Mouse (Mus musculus) C3H10T1/2 (cell line): ENCODE results near the gene Sp110. TPM values are rescaled to one million over a fixed set of nuclear protein-coding genes. Genes with fewer than 3 reads are reported as not detected.

ENCODE experiments used
- polyA plus RNA-seq, 2 experiments: library from polyadenylated mRNA; unstranded; fragments of >200 nt; fragmentation: generic; extraction: Trizol; gene quantifications; one replicate each; pipeline ENCODE4 v1.2.1; 2012; ENCODE audit warnings: missing spikeins in 2 of 2

Sp110 gene
- under 1 TPM; 0.04 to 0.57 TPM for polyA plus RNA-seq

GRCm38 (mm10) chr1:85598271-85599012 is at the start of gene Sp110:
Gene Sp110 (minus strand): TSS chr1:85598817.

DNA sequence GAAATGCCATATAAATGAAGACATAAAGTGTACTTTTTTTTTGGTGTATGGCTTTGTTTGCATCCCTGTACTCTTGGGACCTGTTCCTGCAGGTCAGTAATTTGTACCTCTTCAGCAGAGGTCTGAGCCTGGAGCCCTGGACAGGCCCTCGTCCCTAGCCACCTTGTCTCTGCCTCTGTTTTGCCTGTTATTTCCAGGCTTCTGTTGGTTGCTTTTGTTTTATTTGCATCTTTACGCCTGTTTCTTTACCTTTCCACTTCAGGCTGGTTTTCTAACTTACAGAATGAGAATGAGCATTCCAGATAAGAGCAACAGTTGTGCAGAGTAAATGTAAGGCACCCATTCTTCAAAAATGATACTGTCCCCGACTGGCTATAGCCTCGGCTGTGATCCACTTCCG is 1.5 kb upstream of the Sp110 start, which contains the start of gene Sp140:
Sp140 (plus strand) TSS at position 301 of the 400 bp plus-strand sequence.

DNA sequence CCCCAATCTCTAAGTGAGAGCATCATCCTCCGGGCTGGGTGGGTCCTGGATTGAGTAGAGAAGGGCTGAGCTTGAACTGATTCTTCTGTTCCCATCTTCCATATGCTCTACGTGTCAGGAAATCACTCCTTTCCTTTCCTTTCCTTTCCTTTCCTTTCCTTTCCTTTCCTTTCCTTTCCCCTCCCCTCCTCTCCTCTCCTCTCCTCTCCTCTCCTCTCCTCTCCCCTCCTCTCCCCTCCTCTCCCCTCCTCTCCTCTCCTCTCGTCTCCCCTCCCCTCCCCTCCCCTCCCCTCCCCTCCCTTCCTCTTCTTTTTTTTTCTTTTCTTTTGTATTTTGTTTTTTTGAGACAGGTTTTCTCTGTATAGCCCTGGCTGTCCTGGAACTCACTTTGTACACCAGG is 23.2 kb downstream of the Sp110 start, which contains the start of gene G530012D18Rik:
G530012D18Rik (plus strand) TSS at position 301 of the 400 bp plus-strand sequence.

Other genes starting within 250 kb of the Sp110 start
- under 1 TPM in 1 of 2 experiments, not detected in 1; 0.38 TPM for gene G530012D18Rik, start 23.1 kb downstream of the Sp110 start, polyA plus RNA-seq
- 1 to 10 TPM in 1 of 2 experiments, under 1 TPM in 1; 0.11 to 6.5 TPM for gene Sp140, start 1.6 kb upstream of the Sp110 start, polyA plus RNA-seq
- gene Sp100, start 51.2 kb upstream of the Sp110 start, polyA plus RNA-seq, result 1 to 10 TPM in 1 of 2 experiments, under 1 TPM in 1; 0.20 to 2.0 TPM
- under 1 TPM; 0.06 to 0.70 TPM for gene A630001G21Rik, start 179.8 kb upstream of the Sp110 start, polyA plus RNA-seq
- gene Cab39, start 194.6 kb upstream of the Sp110 start, polyA plus RNA-seq, result 1 to 10 TPM; 1.4 to 9.6 TPM